Mouse (Mus musculus): ENCODE measurements around the gene Ttc41.

GRCm38 (mm10) chr10:86771701-86772100, 66.1 kb downstream of the Ttc41 start:
- TF ChIP-seq GATA1 (IDR thresholded peaks at IDR 0.05; ENCODE audit: borderline replicate concordance, low read length) (no peak), FLI1 (IDR thresholded peaks at IDR 0.05; ENCODE audit: low read length) (no peak)
